19 mouse cellular contexts compared by ENCODE assay signal in genomic region chr2:158037571-158037970, GRCm38 (mm10). TPM values are rescaled to one million over a fixed set of nuclear protein-coding genes. Genes with fewer than 3 reads are reported as not detected.
DNase-seq lines count a peak whose midpoint lies in the region; ATAC-seq and TF ChIP-seq lines count a peak whose summit lies in the region.
"Had no signal": no experiment of that assay in that cellular context is flagged by ENCODE, and none has a peak within 500 bp of the region (broad histone marks: within the 10 kb centered on the region; RNA-seq: fewer than 3 reads in every experiment).

No protein-coding gene starts in this region.

- peaks cover 6% of the 10 kb centered on the region; the same call in 1 of the 2 replicates for H3K4me1 ChIP-seq in kidney, adult 2 months (ENCODE audit: control insufficient read depth, insufficient read depth, low read length)
- peaks cover 45% of the 10 kb centered on the region for H3K4me1 ChIP-seq in liver, embryonic 12.5 days
- peaks cover 41% of the 10 kb centered on the region for H3K4me1 ChIP-seq in liver, embryonic 15.5 days (replicated peaks)
- H3K4me1 ChIP-seq in thymus, adult 2 months (replicated peaks; ENCODE audit: control insufficient read depth, insufficient read depth, low read length), result no peaks in the 10 kb centered on the region
- H3K4me1 ChIP-seq: embryonic facial prominence, embryonic 10.5 days; embryonic facial prominence, embryonic 12.5 days had no signal

- WGBS in kidney, adult 2 months, result 86% methylated on average over 1 of the region's 1 CpGs
- WGBS in liver, embryonic 12.5 days (ENCODE audit: insufficient replicate concordance), result 87% methylated on average over 1 of the region's 1 CpGs
- WGBS in liver, embryonic 15.5 days (ENCODE audit: insufficient replicate concordance), result 96% methylated on average over 1 of the region's 1 CpGs
- 95% methylated on average over 1 of the region's 1 CpGs for WGBS in thymus, adult 2 months

- H3K36me3 ChIP-seq in kidney, adult 2 months (ENCODE audit: control insufficient read depth, insufficient read depth, low read length), result no peaks in the 10 kb centered on the region
- H3K36me3 ChIP-seq in liver, embryonic 12.5 days, result peaks cover 73% of the 10 kb centered on the region
- peaks cover 59% of the 10 kb centered on the region for H3K36me3 ChIP-seq in liver, embryonic 15.5 days (replicated peaks)
- H3K36me3 ChIP-seq in thymus, adult 2 months (ENCODE audit: control insufficient read depth, insufficient read depth, low read length), result peaks cover 28% of the 10 kb centered on the region

- TF ChIP-seq POLR2A in kidney, adult 2 months (IDR thresholded peaks at IDR 0.05; ENCODE audit: low read depth, low read length), result no peak
- no peak for TF ChIP-seq POLR2A in thymus, adult 2 months (IDR thresholded peaks at IDR 0.05; ENCODE audit: control insufficient read depth, extremely low read depth, insufficient read depth, low read length, poor library complexity)

- TF ChIP-seq CTCF in kidney, adult 2 months (conservative IDR thresholded peaks at IDR 0.05; ENCODE audit: insufficient read depth, insufficient read length, low read depth, low read length), result no peak
- no peak for TF ChIP-seq CTCF in thymus, adult 2 months (IDR thresholded peaks at IDR 0.05; ENCODE audit: borderline replicate concordance, control insufficient read depth, extremely low read depth, insufficient read depth, low read length, poor library complexity)

- H3K9me3 ChIP-seq in liver, embryonic 12.5 days (replicated peaks), result no peaks in the 10 kb centered on the region
- H3K9me3 ChIP-seq in liver, embryonic 15.5 days (replicated peaks), result no peaks in the 10 kb centered on the region
- H3K9me3 ChIP-seq: embryonic facial prominence, embryonic 10.5 days; embryonic facial prominence, embryonic 12.5 days; forebrain, embryonic 13.5 days; forebrain, embryonic 15.5 days had no signal

- H3K27me3 ChIP-seq in kidney, adult 2 months (replicated peaks; ENCODE audit: control insufficient read depth, insufficient read depth, low read length), result no peaks in the 10 kb centered on the region
- H3K27me3 ChIP-seq in liver, embryonic 12.5 days (replicated peaks), result no peaks in the 10 kb centered on the region
- H3K27me3 ChIP-seq in liver, embryonic 15.5 days, result no peaks in the 10 kb centered on the region
- no peaks in the 10 kb centered on the region for H3K27me3 ChIP-seq in thymus, adult 2 months (ENCODE audit: control insufficient read depth, insufficient read depth, low read length)
- H3K27me3 ChIP-seq: embryonic facial prominence, embryonic 12.5 days; forebrain, embryonic 13.5 days; forebrain, embryonic 15.5 days had no signal

- H3K27ac ChIP-seq in kidney, adult 2 months (ENCODE audit: insufficient read depth, low read depth, low read length), result peak overlapping the region; percentile 20; the same call in 1 of the 2 replicates
- peak overlapping the region; percentile 65 for H3K27ac ChIP-seq in liver, embryonic 12.5 days
- H3K27ac ChIP-seq in liver, embryonic 15.5 days (replicated peaks), result peak overlapping the region; percentile 49; the same call in 1 of the 2 replicates
- H3K27ac ChIP-seq in thymus, adult 2 months (ENCODE audit: control insufficient read depth, insufficient read depth, low read length), result no peak overlapping the region
- H3K27ac ChIP-seq: embryonic facial prominence, embryonic 10.5 days; embryonic facial prominence, embryonic 12.5 days; forebrain, embryonic 13.5 days; forebrain, embryonic 15.5 days had no signal

- ATAC-seq in liver, embryonic 12.5 days, result no peak
- ATAC-seq in liver, embryonic 15.5 days (ENCODE audit: insufficient read depth), result no peak
- ATAC-seq: forebrain, embryonic 13.5 days; forebrain, embryonic 15.5 days had no signal

- no peak overlapping the region for H3K4me3 ChIP-seq in kidney, adult 2 months (ENCODE audit: insufficient read depth, low read depth, low read length)
- no peak overlapping the region for H3K4me3 ChIP-seq in liver, embryonic 12.5 days
- H3K4me3 ChIP-seq in liver, embryonic 15.5 days (replicated peaks), result no peak overlapping the region
- no peak overlapping the region for H3K4me3 ChIP-seq in thymus, adult 2 months (ENCODE audit: control insufficient read depth, insufficient read depth, low read length)
- H3K4me3 ChIP-seq: embryonic facial prominence, embryonic 10.5 days; embryonic facial prominence, embryonic 12.5 days; forebrain, embryonic 13.5 days; forebrain, embryonic 15.5 days had no signal

- DNase-seq in kidney, adult 2 months, result no peak
- DNase-seq in kidney, postnatal 36 days, result no peak
- DNase-seq in liver, result no peak
- no peak for DNase-seq in cerebellum, postnatal 10 days
- DNase-seq in thymus, adult 2 months, result no peak
- DNase-seq: adrenal gland, adult 2 months; adrenal gland, postnatal 10 days; adrenal gland, postnatal 25 days; cerebellum, adult 11 months; cerebellum, adult 18-20 months; cerebellum, adult 8-10 months; cerebellum, adult 9-11 months; cerebellum, postnatal 25 days had no signal

- H3K9ac ChIP-seq in liver, embryonic 12.5 days, result peak overlapping the region; percentile 27; the same call in 1 of the 2 replicates
- H3K9ac ChIP-seq in liver, embryonic 15.5 days, result no peak overlapping the region
- H3K9ac ChIP-seq: embryonic facial prominence, embryonic 12.5 days; forebrain, embryonic 13.5 days; forebrain, embryonic 15.5 days had no signal

- H3K4me2 ChIP-seq in liver, embryonic 12.5 days, result peak overlapping the region; percentile 36; the same call in 1 of the 2 replicates
- H3K4me2 ChIP-seq in liver, embryonic 15.5 days, result no peak overlapping the region
- H3K4me2 ChIP-seq: embryonic facial prominence, embryonic 12.5 days; forebrain, embryonic 13.5 days; forebrain, embryonic 15.5 days had no signal

RNA-seq across cellular contexts. Expression of gene Rprd1b, which starts 9.3 kb away (rescaled TPM):
- polyA plus RNA-seq in kidney, adult 2 months (2012; rRNA removed), result 17.5 and 18.6 TPM in 2 replicates
- 40.4 and 42.5 TPM in 2 replicates for polyA plus RNA-seq in liver, embryonic 12.5 days (2016; fragmentation: Nextera tagmentation; extraction: Ambion mirVana)
- 27.5 and 28.6 TPM in 2 replicates for polyA plus RNA-seq in liver, embryonic 15.5 days (2015; fragmentation: Nextera tagmentation; extraction: Ambion mirVana)
- 35.3 and 37.3 TPM in 2 replicates for polyA plus RNA-seq in thymus, adult 2 months (2012; rRNA removed)

RNA-seq across cellular contexts. Expression of gene Tti1, which starts 9.3 kb away (rescaled TPM):
- polyA plus RNA-seq in kidney, adult 2 months (2012; rRNA removed), result 15.6 and 16.3 TPM in 2 replicates
- 21.8 and 22.2 TPM in 2 replicates for polyA plus RNA-seq in liver, embryonic 12.5 days (2016; fragmentation: Nextera tagmentation; extraction: Ambion mirVana)
- 12.0 and 12.2 TPM in 2 replicates for polyA plus RNA-seq in liver, embryonic 15.5 days (2015; fragmentation: Nextera tagmentation; extraction: Ambion mirVana)
- polyA plus RNA-seq in thymus, adult 2 months (2012; rRNA removed), result 37.6 and 41.9 TPM in 2 replicates
